Comparison of ENCODE assay signal across 21 mouse cellular contexts in genomic region chr16:18132026-18132425, GRCm38 (mm10). TPM values are rescaled to one million over a fixed set of nuclear protein-coding genes. Genes with fewer than 3 reads are reported as not detected.
"Had no signal": no experiment of that assay in that cellular context is flagged by ENCODE, and none has a peak within 500 bp of the region (broad histone marks: within the 10 kb centered on the region; RNA-seq: fewer than 3 reads in every experiment).

No protein-coding gene starts in this region.

- H3K4me2 ChIP-seq: kidney, embryonic 15.5 days; limb, embryonic 12.5 days; limb, embryonic 15.5 days; liver, embryonic 11.5 days; lung, embryonic 14.5 days; midbrain, embryonic 13.5 days; neural tube, embryonic 13.5 days; stomach, embryonic 15.5 days had no signal

- H3K4me3 ChIP-seq: kidney, embryonic 15.5 days; limb, embryonic 12.5 days; limb, embryonic 15.5 days; midbrain, embryonic 13.5 days; myocyte; neural tube, embryonic 13.5 days; stomach, embryonic 15.5 days had no signal

- H3K9me3 ChIP-seq: kidney, embryonic 15.5 days; limb, embryonic 12.5 days; limb, embryonic 15.5 days; midbrain, embryonic 13.5 days; neural tube, embryonic 13.5 days; stomach, embryonic 15.5 days had no signal

- H3K36me3 ChIP-seq: kidney, embryonic 15.5 days; limb, embryonic 12.5 days; limb, embryonic 15.5 days; midbrain, embryonic 13.5 days; neural tube, embryonic 13.5 days; stomach, embryonic 15.5 days had no signal

- ATAC-seq: liver, postnatal 0 days; lung, postnatal 0 days; midbrain, embryonic 13.5 days; midbrain, embryonic 16.5 days had no signal

- H3K27ac ChIP-seq: kidney, embryonic 15.5 days; limb, embryonic 12.5 days; limb, embryonic 15.5 days; liver, embryonic 14.5 days; macrophage; midbrain, embryonic 13.5 days; neural tube, embryonic 13.5 days; stomach, embryonic 15.5 days had no signal

- DNase-seq: kidney, postnatal 10 days; left cerebral cortex, postnatal 4 days; liver, postnatal 0 days; lung, embryonic 14.5 days; retina, postnatal 1 day; right cerebral cortex, postnatal 25 days; spleen, adult 18-20 months; thymus, postnatal 25 days had no signal

- H3K9ac ChIP-seq: kidney, embryonic 15.5 days; limb, embryonic 12.5 days; limb, embryonic 15.5 days; liver, embryonic 14.5 days; liver, postnatal 0 days; lung, embryonic 14.5 days; midbrain, embryonic 13.5 days; neural tube, embryonic 13.5 days; stomach, embryonic 15.5 days had no signal

RNA-seq across cellular contexts. Expression of gene Rtn4r, which starts 4.6 kb away (rescaled TPM):
- total RNA-seq: neutrophil, adult 5-6 weeks had no signal
- polyA plus RNA-seq: macrophage had no signal
